Mouse (Mus musculus) spleen, adult 2 months (tissue): ENCODE measurements around the gene Fhad1.

Experiments
- CTCF ChIP-seq: fragments of 200-500 bp; IDR thresholded peaks from 2 replicates; pipeline ENCODE4 v1.5.1; 2011; ENCODE audit warnings: mild to moderate bottlenecking, inconsistent platforms; ENCODE audit not compliant: insufficient read depth, insufficient read length, insufficient replicate concordance; ENCODE audit errors: extremely low read depth
- POLR2A ChIP-seq: fragments of 200-500 bp; IDR thresholded peaks from 2 replicates; pipeline ENCODE4 v1.6.1; 2011; ENCODE audit warnings: low read depth, low read length, inconsistent platforms

DNA sequence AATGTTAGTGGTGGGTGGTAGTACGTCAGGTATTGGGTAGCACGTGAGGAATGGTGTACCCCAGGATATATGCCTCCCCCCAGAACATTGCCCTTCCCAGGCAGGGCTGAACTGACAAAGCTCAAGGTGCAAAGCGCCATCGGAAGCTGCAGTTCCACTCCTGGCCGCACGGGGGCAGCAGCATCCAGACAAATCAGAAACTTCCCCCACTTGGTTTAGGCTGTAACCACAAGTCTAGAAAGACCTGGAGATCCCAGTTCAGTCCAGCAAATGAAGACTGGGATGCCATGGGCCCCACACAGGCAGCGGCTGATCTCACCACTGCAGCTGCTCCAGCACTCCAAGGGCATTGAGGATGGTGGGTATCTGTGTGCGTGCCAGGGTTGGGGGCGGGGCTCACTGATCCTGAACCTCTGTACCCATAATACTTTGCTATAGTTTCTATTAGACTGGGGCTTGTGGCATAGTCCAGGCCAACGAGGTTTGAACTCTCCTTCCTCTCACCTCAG, 157.4 kb downstream of the Fhad1 start:
- TF ChIP-seq CTCF (peak; percentile 97), POLR2A (no peak)
